Mouse (Mus musculus) neural tube, embryonic 14.5 days (tissue): Measurements from ENCODE around the gene Krtap19-2. TPM values are rescaled to one million over a fixed set of nuclear protein-coding genes. Genes with fewer than 3 reads are reported as not detected.

Source experiments
- ATAC-seq: fragments of 200-750 bp; cut with Nextera tagmentation; 2 replicates; pipeline ENCODE4 v1.8.0; 2017; ENCODE audit warnings: low read depth, mild to moderate bottlenecking, moderate TSS enrichment, moderate library complexity
- H3K27ac ChIP-seq: fragments of 300-500 bp; sonication (generic); 2 replicates; pipeline ENCODE4 v1.5.1; 2014; ENCODE audit warnings: low read depth, mild to moderate bottlenecking, control low read depth, low read length, moderate library complexity, mixed read lengths
- H3K27me3 ChIP-seq: fragments of 300-500 bp; sonication (generic); 2 replicates; pipeline ENCODE4 v1.6.1; 2014; ENCODE audit warnings: low read length; ENCODE audit not compliant: control insufficient read depth, insufficient read depth
- H3K36me3 ChIP-seq: fragments of 300-500 bp; sonication (generic); 2 replicates; pipeline ENCODE4 v1.6.1; 2014; ENCODE audit warnings: low read length, mixed read lengths; ENCODE audit not compliant: control insufficient read depth, insufficient read depth
- H3K4me1 ChIP-seq: fragments of 300-500 bp; sonication (generic); 2 replicates; pipeline ENCODE4 v1.6.1; 2014; ENCODE audit warnings: low read length; ENCODE audit not compliant: control insufficient read depth, insufficient read depth
- H3K4me2 ChIP-seq: fragments of 300-500 bp; sonication (generic); 2 replicates; pipeline ENCODE4 v1.6.1; 2014; ENCODE audit warnings: mild to moderate bottlenecking, low read depth, low read length, control low read depth
- H3K4me3 ChIP-seq: fragments of 300-500 bp; sonication (generic); 2 replicates; pipeline ENCODE4 v1.5.1; 2014; ENCODE audit warnings: low read depth, low read length, control low read depth, mixed read lengths
- H3K9ac ChIP-seq: fragments of 300-500 bp; sonication (generic); replicated peaks from 2 replicates; pipeline ENCODE4 v1.6.1; 2014; ENCODE audit warnings: low read depth, mild to moderate bottlenecking, control low read depth, low read length, mixed read lengths
- H3K9me3 ChIP-seq: fragments of 300-500 bp; sonication (generic); 2 replicates; pipeline ENCODE4 v1.6.1; 2016; ENCODE audit warnings: low read length; ENCODE audit not compliant: control insufficient read depth
- WGBS: fragments of 180-500 bp; shearing (Covaris S2); extraction: QIAGEN DNeasy Blood & Tissue Kit; methylation state at CpG from one replicate; pipeline ENCODE4 v1.1.7; 2014; 5-methylcytosine and 5-hydroxymethylcytosine counted together
- polyA plus RNA-seq: library from polyadenylated mRNA; unstranded; fragments of >200 nt; fragmentation: Nextera tagmentation; extraction: Ambion mirVana; gene quantifications from 2 replicates; pipeline ENCODE4 v1.2.1, GENCODE M21; 2014

The Krtap19-2 gene
- polyA plus RNA-seq, 1 experiment from 2014 or later, result not detected

DNA sequence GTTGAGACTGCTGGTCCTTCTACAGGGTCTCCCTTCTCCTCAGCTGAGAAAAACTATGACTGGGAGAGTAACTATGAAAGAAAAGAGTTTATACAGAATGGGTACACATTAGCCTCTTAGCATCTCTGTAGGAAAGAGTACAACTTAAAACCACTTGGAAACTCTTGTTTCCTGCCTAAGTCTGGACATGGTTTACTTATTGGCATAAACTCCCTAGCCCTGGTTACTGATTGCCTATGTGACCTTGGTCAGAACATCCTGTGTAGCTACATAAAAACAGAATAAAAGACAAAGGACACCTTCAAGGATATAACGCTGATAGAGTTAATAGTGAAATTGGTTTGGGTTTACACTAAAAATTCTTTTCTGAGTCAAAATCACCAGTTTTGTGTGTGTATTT lies 26.7 kb downstream of the Krtap19-2 start:
- no peak overlapping the region for H3K4me3 ChIP-seq
- H3K9me3 ChIP-seq, result no peaks in the 10 kb centered on the region
- H3K9ac ChIP-seq, result no peak overlapping the region
- H3K27me3 ChIP-seq, result no peaks in the 10 kb centered on the region
- H3K27ac ChIP-seq, result no peak overlapping the region
- no peaks in the 10 kb centered on the region for H3K36me3 ChIP-seq
- 100% methylated on average over 1 of the region's 1 CpGs for WGBS
- no peak overlapping the region for H3K4me2 ChIP-seq
- no peaks in the 10 kb centered on the region for H3K4me1 ChIP-seq
- ATAC-seq, result no peak

DNA sequence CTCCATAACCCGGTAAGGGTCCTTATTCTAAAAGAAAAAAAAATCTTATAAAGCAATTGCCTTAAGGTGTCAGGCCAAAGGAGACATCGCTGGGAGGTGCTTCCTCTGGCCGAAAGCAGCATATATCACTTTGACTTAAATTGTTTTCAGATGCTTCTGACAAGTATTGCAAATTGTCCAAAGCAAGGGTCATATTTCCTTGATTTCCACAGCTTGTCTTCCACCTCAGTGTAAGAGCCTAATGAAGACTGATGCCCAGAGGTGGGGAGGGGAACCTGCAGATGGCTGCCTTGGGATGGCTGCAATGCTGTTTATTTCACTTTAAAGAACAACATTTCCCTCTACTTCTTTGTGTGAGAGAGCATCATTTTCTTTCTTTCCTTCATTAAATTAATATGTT lies 47.1 kb downstream of the Krtap19-2 start:
- 11% methylated on average over 3 of the region's 3 CpGs for WGBS
- Histone ChIP-seq H3K4me2 (no peak overlapping the region), H3K4me3 (no peak overlapping the region)

DNA sequence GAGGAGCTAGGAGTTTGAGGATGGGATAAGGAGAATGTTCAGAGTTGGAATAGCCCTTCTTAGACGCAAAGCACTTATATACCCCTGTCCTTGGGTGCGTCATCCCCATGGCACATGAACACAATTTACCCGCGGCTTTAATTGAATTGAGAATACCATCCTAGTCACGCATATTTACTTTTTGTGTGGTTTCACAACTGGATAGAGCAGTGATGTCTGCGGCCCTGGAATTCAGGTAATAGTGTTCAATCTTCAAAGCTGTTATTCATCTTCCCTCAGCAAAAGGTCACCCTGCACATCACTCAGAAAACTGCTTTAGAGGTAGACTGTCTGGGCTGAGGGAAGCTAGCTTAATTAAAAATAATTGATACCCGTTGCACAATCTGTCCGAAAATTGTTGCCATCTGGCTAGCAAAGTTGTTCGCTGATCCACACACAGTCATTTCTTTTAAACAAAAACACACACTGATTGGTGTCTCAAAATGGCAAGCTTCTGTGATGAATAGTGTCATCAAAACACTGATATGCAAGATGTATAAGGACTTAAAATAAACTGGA lies 47.9 kb downstream of the Krtap19-2 start, which contains the start of gene Krtap14:
Gene Krtap14, minus strand, starts transcription at position 51 of the 558 bp plus-strand sequence.
- no peak for ATAC-seq
- no peak within 1 kb of the TSS for H3K4me2 ChIP-seq
- no peak within 1 kb of the TSS for H3K4me3 ChIP-seq
- H3K9me3 ChIP-seq, result no peaks in the 10 kb centered on the region
- H3K4me1 ChIP-seq, result no peaks in the 10 kb centered on the region
- 58% methylated on average over 9 of the region's 9 CpGs for WGBS
- no peaks in the 10 kb centered on the region for H3K36me3 ChIP-seq
- no peak within 1 kb of the TSS for H3K9ac ChIP-seq
- no peak within 1 kb of the TSS for H3K27ac ChIP-seq
- H3K27me3 ChIP-seq, result no peaks in the 10 kb centered on the region

More for the DNA sequence above, 47.1 kb downstream of the Krtap19-2 start:
- H3K36me3 ChIP-seq, result no peaks in the 10 kb centered on the region
- no peak overlapping the region for H3K9ac ChIP-seq
- no peak for ATAC-seq
- no peaks in the 10 kb centered on the region for H3K4me1 ChIP-seq
- no peak overlapping the region for H3K27ac ChIP-seq
- no peaks in the 10 kb centered on the region for H3K9me3 ChIP-seq
- H3K27me3 ChIP-seq, result no peaks in the 10 kb centered on the region

DNA sequence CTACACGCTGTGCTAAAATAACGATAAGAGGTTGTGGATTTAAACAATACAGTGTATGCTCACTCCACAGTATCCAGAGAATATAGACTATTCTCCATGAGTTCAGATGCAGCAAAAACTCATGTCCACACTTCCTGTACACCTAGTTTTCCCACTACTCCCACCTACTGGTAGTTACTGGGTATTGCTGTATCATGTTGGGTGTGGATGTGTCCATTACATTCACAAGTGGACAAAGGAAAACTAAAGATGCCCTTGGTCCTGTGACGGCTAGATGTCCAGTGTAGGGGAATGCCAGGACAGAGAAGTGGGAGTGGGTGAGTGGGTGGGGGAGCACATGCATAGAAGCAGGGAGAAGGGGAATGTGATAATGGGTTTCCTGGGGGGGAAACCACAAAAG lies 50.3 kb downstream of the Krtap19-2 start:
- H3K4me1 ChIP-seq, result no peaks in the 10 kb centered on the region
- WGBS, result 80% methylated on average over 3 of the region's 3 CpGs
- H3K36me3 ChIP-seq, result no peaks in the 10 kb centered on the region
- H3K4me2 ChIP-seq, result no peak overlapping the region
- no peaks in the 10 kb centered on the region for H3K9me3 ChIP-seq
- H3K27ac ChIP-seq, result no peak overlapping the region
- no peak for ATAC-seq
- H3K4me3 ChIP-seq, result no peak overlapping the region
- H3K9ac ChIP-seq, result no peak overlapping the region
- no peaks in the 10 kb centered on the region for H3K27me3 ChIP-seq

Other genes with a start within 250 kb of the Krtap19-2 start
- gene 2310079G19Rik, start 246.6 kb downstream of the Krtap19-2 start, polyA plus RNA-seq, result not detected in 2 replicates
- gene Krtap26-1, start 226.5 kb downstream of the Krtap19-2 start, polyA plus RNA-seq, result not detected in 2 replicates
- gene Krtap27-1, start 202.6 kb downstream of the Krtap19-2 start, polyA plus RNA-seq, result not detected in 2 replicates
- not detected in 2 replicates for gene 2310061N02Rik, start 166.3 kb downstream of the Krtap19-2 start, polyA plus RNA-seq
- gene Krtap13-1, start 145.4 kb downstream of the Krtap19-2 start, polyA plus RNA-seq, result not detected in 2 replicates
- gene Krtap13, start 122.6 kb downstream of the Krtap19-2 start, polyA plus RNA-seq, result not detected in 2 replicates
- gene 2310034C09Rik, start 115.4 kb downstream of the Krtap19-2 start, polyA plus RNA-seq, result not detected in 2 replicates
- gene 2310057N15Rik, start 100.1 kb downstream of the Krtap19-2 start, polyA plus RNA-seq, result not detected in 2 replicates
- gene Gm5965, start 96.4 kb downstream of the Krtap19-2 start, polyA plus RNA-seq, result not detected in 2 replicates
- gene Gm20741, start 62.0 kb downstream of the Krtap19-2 start, polyA plus RNA-seq, result not detected in 2 replicates
- gene Krtap15, start 54.1 kb downstream of the Krtap19-2 start, polyA plus RNA-seq, result not detected in 2 replicates
- gene Krtap14, start 48.1 kb downstream of the Krtap19-2 start, polyA plus RNA-seq, result not detected in 2 replicates
- gene Krtap19-1, start 4.9 kb downstream of the Krtap19-2 start, polyA plus RNA-seq, result not detected in 2 replicates
- not detected in 2 replicates for gene Krtap19-3, start 3.8 kb upstream of the Krtap19-2 start, polyA plus RNA-seq
- gene Krtap19-4, start 10.8 kb upstream of the Krtap19-2 start, polyA plus RNA-seq, result not detected in 2 replicates
- gene Krtap19-5, start 22.2 kb upstream of the Krtap19-2 start, polyA plus RNA-seq, result not detected in 2 replicates
- not detected in 2 replicates for gene Krtap19-9b, start 58.0 kb upstream of the Krtap19-2 start, polyA plus RNA-seq
- gene Krtap16-3, start 88.6 kb upstream of the Krtap19-2 start, polyA plus RNA-seq, result not detected in 2 replicates
- gene Krtap22-2, start 136.5 kb upstream of the Krtap19-2 start, polyA plus RNA-seq, result not detected in 2 replicates
- gene Gm10229, start 141.0 kb upstream of the Krtap19-2 start, polyA plus RNA-seq, result not detected in 2 replicates
- gene Krtap6-1, start 157.4 kb upstream of the Krtap19-2 start, polyA plus RNA-seq, result not detected in 2 replicates
- gene Gm10228, start 167.2 kb upstream of the Krtap19-2 start, polyA plus RNA-seq, result not detected in 2 replicates
- not detected in 2 replicates for gene Krtap6-5, start 173.6 kb upstream of the Krtap19-2 start, polyA plus RNA-seq
- not detected in 2 replicates for gene 1110025L11Rik, start 189.7 kb upstream of the Krtap19-2 start, polyA plus RNA-seq
- not detected in 2 replicates for gene Krtap6-3, start 209.7 kb upstream of the Krtap19-2 start, polyA plus RNA-seq